Mouse (Mus musculus): ENCODE measurements around the gene Ddx39. TPM values are rescaled to one million over a fixed set of nuclear protein-coding genes. Genes with fewer than 3 reads are reported as not detected.

Ddx39 gene
- polyA plus RNA-seq, 1 experiment from 2014 or later: 138 TPM

DNA sequence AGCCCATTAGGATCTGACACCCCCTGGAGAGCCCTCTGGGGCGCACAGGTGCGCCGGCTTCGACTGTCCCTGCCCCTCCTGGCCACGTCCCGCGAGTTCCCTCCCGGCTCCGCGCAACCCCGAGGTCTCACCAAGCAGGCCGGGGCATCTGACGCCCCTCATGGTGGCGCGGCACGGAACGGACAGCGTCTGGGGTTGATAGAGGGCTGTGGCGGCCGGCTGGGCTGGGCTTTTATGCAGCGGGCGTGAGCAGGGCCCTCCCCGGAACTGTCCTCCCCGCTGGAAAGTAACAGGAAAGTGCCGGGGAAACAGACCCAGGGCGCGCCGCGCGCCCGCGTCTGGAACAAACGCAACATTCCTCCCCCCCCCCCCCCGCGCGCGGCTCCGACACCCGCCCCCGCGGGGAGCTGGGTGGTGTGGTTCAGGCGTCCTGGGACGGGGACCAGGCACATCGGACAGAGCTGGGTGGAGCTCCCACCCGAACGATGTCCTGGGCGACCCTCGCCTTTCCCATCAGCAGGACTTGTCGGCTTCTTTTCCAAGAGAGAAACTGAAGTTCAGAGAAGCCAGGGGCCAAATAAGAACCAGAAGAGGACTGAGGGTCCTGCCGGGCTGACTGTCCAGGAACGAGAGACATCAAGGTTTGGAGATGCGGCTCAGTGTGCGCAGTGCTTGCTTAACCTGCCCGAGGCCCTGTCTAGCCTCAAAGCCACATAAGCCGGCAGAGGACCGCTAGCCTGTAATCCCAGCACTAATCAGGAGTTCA, 26.2 kb downstream of the Ddx39 start, which contains the start of gene Adgre5:
TSS of gene Adgre5 (minus strand) at position 351 of the 766 bp plus-strand sequence.
- Histone ChIP-seq H3K9ac (peak within 1 kb of the TSS; percentile 81), H3K27me3 (peaks cover 10% of the 10 kb centered on the region), H3K36me3 (0 out of 2 replicates have a peak, but pooled peaks cover 3% of the 10 kb centered on the region), H3K4me3 (peak within 1 kb of the TSS; percentile 59), H3K9me3 (no peaks in the 10 kb centered on the region), H3K4me2 (replicated peaks) (peak within 1 kb of the TSS; percentile 91), H3K4me1 (peaks cover 44% of the 10 kb centered on the region), H3K27ac (peak within 1 kb of the TSS; percentile 59; the same call in 1 of the 2 replicates)
- WGBS: 1% methylated on average over 45 of the region's 56 CpGs
- ATAC-seq (ENCODE audit: low FRiP score, low read depth): peak; percentile 64; the same call in 1 of the 2 replicates

DNA sequence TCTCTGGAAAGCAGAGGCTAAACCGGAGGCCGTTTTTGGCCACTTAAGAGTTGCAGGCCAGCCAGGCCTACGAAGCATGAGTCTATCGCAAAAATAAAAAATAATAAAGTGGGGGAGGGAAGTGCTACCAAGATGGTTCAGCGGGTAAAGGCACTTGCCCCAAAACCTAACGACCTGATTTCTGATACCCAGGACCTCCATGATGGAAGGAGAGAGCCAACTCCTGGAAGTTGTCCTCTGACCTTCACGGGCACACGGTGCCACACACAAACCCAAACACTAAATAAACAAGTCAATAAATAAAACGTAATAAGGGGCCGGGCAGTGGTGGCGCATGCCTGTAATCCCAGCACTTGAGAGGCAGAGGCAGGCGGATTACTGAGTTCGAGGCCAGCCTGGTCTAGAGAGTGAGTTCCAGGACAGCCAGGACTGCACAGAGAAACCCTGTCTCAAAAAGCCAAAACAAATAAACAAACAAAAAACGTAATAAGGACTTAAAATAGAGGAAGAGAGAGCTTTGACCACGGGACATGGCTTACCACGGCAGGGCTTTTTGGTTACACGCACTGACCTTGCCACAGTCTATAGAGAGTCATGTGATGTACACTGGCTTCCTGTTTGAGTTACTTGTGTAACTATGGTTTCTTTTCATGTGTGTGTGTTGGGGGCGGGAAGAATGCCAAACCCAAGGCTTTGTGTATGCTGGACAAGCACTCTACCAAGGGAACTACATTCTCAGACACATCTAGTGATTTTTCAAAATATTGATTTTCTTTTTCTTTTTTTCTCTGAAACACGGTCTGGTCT, 27.1 kb downstream of the Ddx39 start:
- WGBS: 75% methylated on average over 19 of the region's 19 CpGs
- H3K4me3 ChIP-seq: peak overlapping the region; percentile 59
- H3K9ac ChIP-seq: peak overlapping the region; percentile 81; the same call in 1 of the 2 replicates
- ATAC-seq (ENCODE audit: low FRiP score, low read depth): no peak
- H3K27ac ChIP-seq: 0 out of 2 replicates have a peak overlapping the region, but pooled peaks have one; percentile 56
- peaks cover 17% of the 10 kb centered on the region for H3K27me3 ChIP-seq
- no peaks in the 10 kb centered on the region for H3K9me3 ChIP-seq
- peaks cover 44% of the 10 kb centered on the region for H3K4me1 ChIP-seq
- H3K36me3 ChIP-seq: no peaks in the 10 kb centered on the region
- H3K4me2 ChIP-seq (replicated peaks): peak overlapping the region; percentile 91

DNA sequence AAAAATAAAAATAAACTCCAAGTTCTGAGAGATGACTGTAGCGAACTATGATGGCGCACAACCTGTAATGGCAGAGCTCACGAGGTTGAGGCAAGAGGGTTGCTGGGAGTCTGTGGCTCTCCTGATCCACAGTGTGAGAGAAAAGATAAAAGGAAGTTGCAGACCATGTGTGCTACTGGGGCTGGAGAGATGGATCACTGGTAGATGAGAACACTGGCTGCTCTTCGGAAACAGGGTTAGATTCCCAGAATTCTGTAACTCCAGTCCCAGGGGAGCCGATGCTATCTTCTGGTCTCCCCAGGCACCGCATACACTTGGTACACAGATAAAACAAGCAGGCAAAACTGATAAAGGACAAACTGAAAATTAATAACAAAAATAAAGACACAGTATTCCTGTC, 28.0 kb downstream of the Ddx39 start:
- no peak for ATAC-seq (ENCODE audit: low FRiP score, low read depth)

DNA sequence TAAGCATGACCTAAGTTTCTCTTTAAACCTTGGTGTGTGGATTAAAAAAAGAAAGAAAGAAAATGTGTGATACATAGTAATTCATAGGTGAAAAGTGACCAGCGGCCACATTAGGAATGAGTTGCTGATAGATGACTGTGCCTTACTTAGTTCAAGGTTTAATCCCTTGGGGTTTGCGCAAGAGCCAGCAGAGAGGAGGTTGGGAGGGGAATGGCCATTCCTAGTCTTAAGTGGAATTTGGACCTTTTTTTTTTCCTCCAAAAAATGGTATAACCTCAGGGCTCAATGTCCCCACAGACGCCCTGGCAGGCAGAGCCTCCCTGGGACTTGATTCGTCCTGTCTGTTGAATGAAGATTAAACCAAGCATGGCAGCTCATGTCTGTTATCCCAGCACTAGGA, 29.1 kb downstream of the Ddx39 start:
- Histone ChIP-seq H3K4me2 (replicated peaks) (no peak overlapping the region), H3K4me1 (peaks cover 43% of the 10 kb centered on the region), H3K36me3 (no peaks in the 10 kb centered on the region), H3K9ac (no peak overlapping the region), H3K27me3 (peaks cover 37% of the 10 kb centered on the region), H3K9me3 (no peaks in the 10 kb centered on the region), H3K4me3 (no peak overlapping the region), H3K27ac (no peak overlapping the region)
- 79% methylated on average over 4 of the region's 4 CpGs for whole genome bisulfite sequencing
- no peak for ATAC-seq (ENCODE audit: low FRiP score, low read depth)

More for the DNA sequence above, 28.0 kb downstream of the Ddx39 start:
- no peaks in the 10 kb centered on the region for H3K9me3 ChIP-seq
- no peaks in the 10 kb centered on the region for H3K36me3 ChIP-seq
- H3K9ac ChIP-seq: no peak overlapping the region
- no peak overlapping the region for H3K27ac ChIP-seq
- no peak overlapping the region for H3K4me3 ChIP-seq
- H3K4me2 ChIP-seq (replicated peaks): no peak overlapping the region
- WGBS: 92% methylated on average over 6 of the region's 6 CpGs
- H3K4me1 ChIP-seq: peaks cover 43% of the 10 kb centered on the region
- peaks cover 26% of the 10 kb centered on the region for H3K27me3 ChIP-seq

DNA sequence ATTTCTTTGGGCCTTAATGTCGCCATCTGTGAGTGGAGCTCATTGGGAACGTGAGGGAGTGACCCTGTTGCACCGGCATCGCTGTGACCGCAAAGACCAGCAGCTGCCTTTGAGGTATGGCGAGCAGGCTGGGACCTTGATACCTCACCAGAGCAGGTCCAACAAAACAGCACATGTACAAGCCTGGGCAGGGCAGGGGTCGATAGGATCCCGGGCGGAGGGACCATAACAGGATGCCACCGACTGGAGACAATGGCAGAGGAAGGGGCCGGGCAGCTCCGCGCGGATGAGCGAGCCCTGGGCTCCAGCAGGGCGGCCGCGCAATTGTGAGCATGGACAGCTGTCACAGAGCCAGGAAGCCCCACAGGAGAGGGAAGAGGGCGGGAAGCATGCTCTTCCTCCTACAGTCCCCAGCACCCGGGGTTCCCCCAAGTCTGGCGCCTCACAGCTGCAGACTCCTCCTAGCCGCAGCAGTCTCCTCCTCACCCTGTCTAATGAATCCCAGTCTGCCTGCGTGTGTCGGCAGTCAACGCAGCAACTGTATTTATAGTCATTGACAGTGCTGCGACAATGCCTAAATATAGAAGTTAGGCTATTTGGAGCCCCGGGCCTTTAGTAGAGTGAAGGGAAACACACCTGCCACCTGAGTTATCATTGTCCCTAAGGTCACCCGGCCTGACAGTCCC, 32.8 kb downstream of the Ddx39 start:
- peaks cover 17% of the 10 kb centered on the region for H3K4me1 ChIP-seq
- no peaks in the 10 kb centered on the region for H3K9me3 ChIP-seq
- H3K27me3 ChIP-seq: peaks cover 39% of the 10 kb centered on the region
- ATAC-seq (ENCODE audit: low FRiP score, low read depth): peak; percentile 84
- H3K9ac ChIP-seq: peak overlapping the region; percentile 60
- no peaks in the 10 kb centered on the region for H3K36me3 ChIP-seq
- peak overlapping the region; percentile 55; the same call in 1 of the 2 replicates for H3K27ac ChIP-seq
- peak overlapping the region; percentile 35 for H3K4me3 ChIP-seq
- 1% methylated on average over 27 of the region's 28 CpGs for WGBS
- peak overlapping the region; percentile 71 for H3K4me2 ChIP-seq (replicated peaks)

DNA sequence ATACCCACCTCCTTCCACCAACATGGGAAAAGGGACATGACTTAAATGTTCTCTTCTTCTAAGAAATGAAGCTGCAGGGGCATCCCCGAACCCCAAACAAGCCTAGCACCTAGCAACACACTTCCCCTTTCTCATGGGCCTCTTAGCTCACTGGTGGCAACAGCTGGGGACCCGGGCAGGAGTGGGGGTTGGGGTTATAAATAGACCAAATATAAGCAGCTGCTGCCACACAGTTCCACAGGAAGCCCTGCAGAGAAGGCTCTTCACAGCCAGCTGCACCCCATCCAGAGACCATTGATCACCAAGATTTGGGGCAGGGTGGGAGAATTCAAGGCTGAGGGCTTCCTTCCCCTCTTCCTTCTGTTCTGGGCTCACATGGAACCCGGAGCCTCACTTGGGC, 33.7 kb downstream of the Ddx39 start:
- H3K4me1 ChIP-seq: peaks cover 17% of the 10 kb centered on the region
- peak; percentile 57; the same call in 1 of the 2 replicates for ATAC-seq (ENCODE audit: low FRiP score, low read depth)
- no peak overlapping the region for H3K27ac ChIP-seq
- no peaks in the 10 kb centered on the region for H3K36me3 ChIP-seq
- peak overlapping the region; percentile 71; the same call in 1 of the 2 replicates for H3K4me2 ChIP-seq (replicated peaks)
- no peak overlapping the region; the same call in 1 of the 2 replicates for H3K9ac ChIP-seq
- H3K9me3 ChIP-seq: no peaks in the 10 kb centered on the region
- H3K27me3 ChIP-seq: peaks cover 39% of the 10 kb centered on the region
- 38% methylated on average over 3 of the region's 3 CpGs for WGBS
- no peak overlapping the region for H3K4me3 ChIP-seq

DNA sequence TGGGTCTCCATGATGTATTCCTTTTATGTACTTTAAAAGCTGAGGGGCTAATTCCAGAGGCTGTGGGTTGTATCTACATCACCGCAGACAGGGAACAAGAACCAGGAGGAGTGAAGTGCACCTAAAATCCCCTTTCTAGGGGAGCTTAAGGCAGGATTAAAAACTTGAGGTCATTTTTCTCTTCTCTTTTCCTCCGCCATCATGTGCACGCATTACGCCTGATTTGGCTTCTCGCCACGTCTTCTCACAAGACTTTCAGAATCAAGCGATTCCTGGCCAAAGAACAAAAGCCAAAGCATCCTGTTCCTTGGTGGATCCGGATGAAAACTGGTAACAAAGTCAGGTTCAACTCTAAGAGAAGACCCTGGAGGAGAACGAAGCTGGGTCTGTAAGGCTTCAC, 34.3 kb downstream of the Ddx39 start:
- no peak overlapping the region for H3K4me2 ChIP-seq (replicated peaks)
- H3K36me3 ChIP-seq: no peaks in the 10 kb centered on the region
- peaks cover 17% of the 10 kb centered on the region for H3K4me1 ChIP-seq
- H3K27ac ChIP-seq: no peak overlapping the region; the same call in 1 of the 2 replicates
- 87% methylated on average over 9 of the region's 9 CpGs for WGBS
- H3K9ac ChIP-seq: no peak overlapping the region
- no peak for ATAC-seq (ENCODE audit: low FRiP score, low read depth)
- H3K9me3 ChIP-seq: no peaks in the 10 kb centered on the region
- H3K4me3 ChIP-seq: no peak overlapping the region
- peaks cover 39% of the 10 kb centered on the region for H3K27me3 ChIP-seq

DNA sequence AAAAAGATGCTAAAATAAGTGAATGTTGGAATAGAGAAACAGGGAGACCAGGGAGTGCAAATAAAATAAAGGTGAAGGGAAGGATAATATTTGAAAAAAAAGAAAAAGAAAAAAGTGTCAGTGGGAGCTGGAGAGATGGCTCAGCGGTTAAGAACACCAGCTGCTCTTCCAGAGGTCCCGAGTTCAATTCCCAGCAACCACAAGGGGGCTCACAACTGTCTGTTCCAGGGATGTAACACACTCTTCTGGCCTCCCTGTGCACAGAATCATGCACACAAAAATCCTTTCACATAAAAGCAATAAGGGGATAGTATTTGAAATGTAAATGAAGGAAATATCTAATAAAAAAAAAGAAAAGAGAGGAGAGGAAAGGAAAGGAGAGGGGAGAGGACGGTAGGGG, 39.2 kb downstream of the Ddx39 start:
- H3K4me1 ChIP-seq: no peaks in the 10 kb centered on the region
- H3K4me3 ChIP-seq: no peak overlapping the region
- ATAC-seq (ENCODE audit: low FRiP score, low read depth): no peak
- no peak overlapping the region for H3K9ac ChIP-seq
- H3K9me3 ChIP-seq: no peaks in the 10 kb centered on the region
- H3K4me2 ChIP-seq (replicated peaks): no peak overlapping the region
- H3K27ac ChIP-seq: no peak overlapping the region
- H3K27me3 ChIP-seq: peaks cover 4% of the 10 kb centered on the region; the same call in 1 of the 2 replicates
- 53% methylated on average over 3 of the region's 3 CpGs for WGBS
- no peaks in the 10 kb centered on the region for H3K36me3 ChIP-seq

DNA sequence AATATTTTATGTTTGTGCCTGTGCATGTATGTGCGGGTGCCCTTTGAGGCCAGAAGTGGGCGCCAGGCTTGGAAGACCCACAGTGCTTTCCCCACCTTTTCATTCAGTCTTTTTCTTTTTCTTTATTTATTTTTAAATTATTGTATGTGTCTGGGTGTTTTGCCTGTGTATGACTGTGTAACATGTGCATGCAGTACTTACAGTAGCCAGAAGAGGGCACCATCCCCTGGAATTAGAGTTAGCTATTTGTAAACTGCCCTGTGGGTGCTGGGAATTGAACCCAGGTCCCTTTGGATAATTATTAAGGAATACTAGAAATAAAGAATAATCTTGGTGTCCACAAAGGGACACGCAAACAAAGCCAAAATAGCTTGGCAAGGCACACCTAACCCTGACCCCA, 41.3 kb downstream of the Ddx39 start:
- no peaks in the 10 kb centered on the region for H3K4me1 ChIP-seq
- no peaks in the 10 kb centered on the region for H3K27me3 ChIP-seq
- H3K9me3 ChIP-seq: no peaks in the 10 kb centered on the region
- no peak for ATAC-seq (ENCODE audit: low FRiP score, low read depth)
- H3K27ac ChIP-seq: no peak overlapping the region
- H3K9ac ChIP-seq: no peak overlapping the region
- no peak overlapping the region for H3K4me3 ChIP-seq
- H3K4me2 ChIP-seq (replicated peaks): no peak overlapping the region
- whole genome bisulfite sequencing: 98% methylated on average over 3 of the region's 3 CpGs
- H3K36me3 ChIP-seq: no peaks in the 10 kb centered on the region

DNA sequence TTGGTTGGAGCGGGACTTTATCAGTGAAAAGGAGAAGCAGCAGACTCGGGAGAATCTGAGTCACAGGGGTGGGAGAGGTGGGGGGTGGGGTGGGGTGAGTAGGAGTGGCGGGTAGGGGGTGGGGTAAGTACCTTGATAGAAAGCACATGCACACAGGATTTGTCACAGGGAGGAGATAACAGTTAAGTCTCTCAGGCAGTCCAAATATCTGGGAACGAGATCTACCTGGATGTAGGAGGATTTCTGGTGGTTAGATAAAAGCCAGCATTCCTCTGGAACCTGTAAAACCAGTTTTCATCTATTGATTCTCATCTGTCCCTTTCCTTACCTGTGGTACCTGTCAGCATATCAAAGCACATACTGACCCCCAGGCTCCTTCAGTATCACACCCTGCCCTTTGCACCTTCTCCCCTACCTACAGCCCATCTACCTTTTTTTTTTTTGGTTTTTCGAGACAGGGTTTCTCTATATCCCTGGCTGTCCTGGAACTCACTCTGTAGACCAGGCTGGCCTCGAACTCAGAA, 42.2 kb downstream of the Ddx39 start:
- H3K27me3 ChIP-seq: no peaks in the 10 kb centered on the region
- H3K4me3 ChIP-seq: no peak overlapping the region
- no peaks in the 10 kb centered on the region for H3K36me3 ChIP-seq
- H3K4me1 ChIP-seq: no peaks in the 10 kb centered on the region
- no peak overlapping the region for H3K27ac ChIP-seq
- WGBS: 80% methylated on average over 6 of the region's 6 CpGs
- no peak overlapping the region for H3K9ac ChIP-seq
- no peak for ATAC-seq (ENCODE audit: low FRiP score, low read depth)
- no peak overlapping the region for H3K4me2 ChIP-seq (replicated peaks)
- no peaks in the 10 kb centered on the region for H3K9me3 ChIP-seq

DNA sequence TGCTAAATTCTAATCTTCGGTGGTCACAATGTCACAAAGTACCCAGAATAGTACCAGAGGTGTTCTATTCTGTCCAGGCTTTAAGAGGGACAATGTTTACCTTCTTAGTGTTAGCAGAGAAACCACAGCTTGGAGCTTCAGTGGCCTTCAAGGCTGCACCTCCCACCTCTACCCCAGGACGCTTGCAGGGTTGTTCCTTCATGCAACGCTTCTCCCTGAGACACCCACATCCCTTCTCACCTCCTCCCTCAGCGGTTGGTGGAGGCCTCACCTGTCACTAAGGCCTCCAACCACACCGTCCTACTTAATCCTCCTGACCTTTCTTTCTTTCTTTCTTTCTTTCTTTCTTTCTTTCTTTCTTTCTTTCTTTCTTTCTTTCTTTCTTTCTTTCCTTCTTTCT, 43.3 kb downstream of the Ddx39 start:
- Histone ChIP-seq H3K27me3 (no peaks in the 10 kb centered on the region), H3K4me2 (replicated peaks) (no peak overlapping the region), H3K4me1 (no peaks in the 10 kb centered on the region), H3K9me3 (no peaks in the 10 kb centered on the region), H3K9ac (no peak overlapping the region), H3K36me3 (no peaks in the 10 kb centered on the region), H3K27ac (no peak overlapping the region), H3K4me3 (no peak overlapping the region)
- 53% methylated on average over 5 of the region's 5 CpGs for WGBS
- no peak for ATAC-seq (ENCODE audit: low FRiP score, low read depth)

Measured in limb, embryonic 13.5 days (tissue).